Mouse (Mus musculus): ENCODE results near the gene Gpatch2l.

Gpatch2l gene

DNA sequence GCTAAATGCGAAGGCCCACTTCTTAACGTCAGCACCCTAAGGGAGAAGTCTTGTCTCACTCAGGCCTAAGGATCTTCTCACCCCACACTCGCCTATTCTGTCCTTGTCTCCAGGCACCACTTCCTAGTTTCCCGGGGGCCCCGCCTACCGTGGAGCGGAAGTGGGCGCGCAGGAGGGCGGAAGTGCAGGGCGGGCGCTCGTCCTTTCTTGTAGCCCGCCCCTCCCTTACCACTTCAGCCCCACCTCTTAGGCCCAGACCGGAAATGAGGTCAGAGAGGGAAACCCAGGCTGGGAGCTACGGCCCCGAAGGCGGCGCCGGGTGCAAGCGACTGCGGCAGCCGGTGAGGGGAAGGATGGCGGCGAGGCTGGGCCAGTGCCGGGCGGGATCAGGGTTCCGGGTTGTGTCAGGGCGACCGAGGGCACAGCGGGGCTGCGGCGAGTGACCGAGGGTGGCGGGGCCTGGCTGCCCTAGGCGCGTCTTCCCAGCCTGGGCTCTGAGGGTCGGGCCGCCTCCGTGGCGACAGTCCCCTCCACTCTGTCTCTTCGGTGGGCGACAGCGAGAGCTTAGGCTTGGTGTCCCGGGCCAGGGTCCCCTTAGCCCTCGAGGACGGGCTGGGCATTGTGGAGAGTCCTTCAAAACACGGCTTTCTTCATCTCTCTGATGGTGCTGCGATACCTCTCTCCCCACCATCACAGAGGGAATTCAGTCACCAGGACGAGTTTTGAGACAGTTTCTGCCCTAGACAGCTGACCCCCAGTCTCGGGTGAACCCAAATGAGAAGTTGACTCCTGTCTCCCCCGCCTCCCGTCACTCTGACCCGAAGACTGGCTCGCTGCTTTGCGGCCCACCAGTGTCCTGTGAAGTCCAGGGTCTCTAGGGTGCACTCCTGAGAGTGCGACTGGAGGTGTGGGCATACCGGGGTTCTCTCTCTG is at the start of gene Gpatch2l:
Gene Gpatch2l, plus strand, starts transcription at position 255 of the 933 bp plus-strand sequence.
- DNase-seq: peak; percentile 97 to 98

DNA sequence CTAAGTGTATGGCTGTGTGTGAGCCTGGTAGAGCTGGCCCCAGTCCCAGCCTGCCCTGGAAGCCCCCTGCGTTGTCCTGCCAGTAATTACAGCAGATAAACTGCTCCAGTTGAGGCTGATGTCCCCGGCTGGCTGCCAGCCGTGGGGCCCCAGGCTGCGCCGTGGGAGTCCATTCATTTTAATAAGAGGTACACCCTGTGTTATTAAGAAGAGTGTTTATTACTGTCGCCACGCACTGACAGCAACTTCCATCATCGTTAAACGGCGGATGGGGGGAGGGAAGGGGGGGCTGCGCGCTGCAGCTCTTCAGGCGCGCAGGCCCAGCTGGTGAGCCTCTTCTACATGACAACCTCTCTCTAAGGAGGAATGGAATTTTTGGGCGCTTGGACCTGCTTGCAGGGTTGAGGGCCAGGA is 49.6 kb upstream of the Gpatch2l start:
- peak; percentile 63 to 72 for DNase-seq

DNA sequence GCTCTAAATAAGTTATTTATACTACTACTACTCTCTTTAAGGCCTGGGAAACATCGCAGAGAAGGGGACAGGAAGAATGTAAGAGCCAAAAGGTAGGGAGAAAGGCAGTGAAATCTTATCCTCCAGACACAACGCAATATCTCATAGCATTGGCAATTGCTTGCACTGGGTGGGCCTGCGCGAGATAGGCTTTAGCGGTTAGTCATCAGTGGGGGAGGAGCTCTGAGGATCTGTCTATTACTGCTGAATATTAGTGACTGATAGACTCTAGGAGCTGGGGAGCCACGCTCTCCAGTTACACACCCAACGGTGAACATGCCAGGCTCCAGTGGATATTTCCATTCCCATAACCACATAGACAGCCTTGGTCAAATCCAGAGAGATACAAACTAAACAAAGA is 44.7 kb upstream of the Gpatch2l start:
- no peak for DNase-seq

DNA sequence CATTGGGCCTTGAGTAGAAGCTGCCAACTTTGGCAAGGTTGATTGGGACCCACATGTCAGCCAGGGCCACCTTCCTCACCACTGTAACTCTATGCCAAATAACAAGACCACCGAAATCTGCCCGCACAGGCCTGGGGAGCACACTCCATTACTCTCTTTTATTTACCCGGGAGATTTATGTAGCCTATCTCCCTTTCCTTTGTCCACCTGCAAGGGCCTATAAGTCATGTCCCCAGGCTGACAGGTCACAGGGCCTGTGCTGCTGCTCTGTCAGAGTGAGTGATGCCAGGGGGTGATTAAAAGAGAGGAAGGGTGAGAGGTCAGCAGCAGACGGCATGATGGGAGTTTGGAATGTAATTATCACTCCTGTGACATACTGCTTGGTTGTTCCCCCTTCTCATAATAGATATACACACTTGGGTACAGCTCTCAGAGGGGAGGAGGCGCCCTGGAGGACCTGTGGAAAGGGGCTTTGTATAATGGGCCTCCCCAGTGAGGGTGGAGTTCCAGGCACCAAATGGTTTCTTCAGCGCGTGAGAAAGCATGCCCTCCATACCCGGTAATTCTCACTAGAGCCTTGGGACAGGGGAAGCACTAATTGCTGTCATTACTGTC is 38.1 kb upstream of the Gpatch2l start:
- no peak for DNase-seq

DNA sequence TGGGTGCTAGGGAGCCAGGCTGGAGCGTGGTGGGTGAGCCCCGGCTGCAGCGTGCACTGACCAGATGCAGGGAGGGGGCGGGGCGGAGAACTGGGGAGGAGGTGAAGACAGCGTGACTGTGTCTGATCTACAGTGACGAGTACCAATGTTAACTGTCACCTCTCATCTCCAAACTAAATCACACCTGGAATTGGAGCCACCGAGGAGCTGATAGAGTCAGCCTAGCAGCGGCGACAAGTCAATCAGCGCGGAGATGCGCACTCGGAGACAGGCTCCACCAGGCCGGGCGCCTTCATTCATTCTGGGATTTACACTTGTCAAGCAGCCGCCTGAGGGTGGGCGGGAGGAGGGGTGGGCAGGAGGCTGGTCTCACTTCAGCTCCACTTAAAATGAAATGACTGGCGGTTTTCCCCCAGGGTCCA is 30.5 kb upstream of the Gpatch2l start:
- DNase-seq: peak; percentile 21 to 33

DNA sequence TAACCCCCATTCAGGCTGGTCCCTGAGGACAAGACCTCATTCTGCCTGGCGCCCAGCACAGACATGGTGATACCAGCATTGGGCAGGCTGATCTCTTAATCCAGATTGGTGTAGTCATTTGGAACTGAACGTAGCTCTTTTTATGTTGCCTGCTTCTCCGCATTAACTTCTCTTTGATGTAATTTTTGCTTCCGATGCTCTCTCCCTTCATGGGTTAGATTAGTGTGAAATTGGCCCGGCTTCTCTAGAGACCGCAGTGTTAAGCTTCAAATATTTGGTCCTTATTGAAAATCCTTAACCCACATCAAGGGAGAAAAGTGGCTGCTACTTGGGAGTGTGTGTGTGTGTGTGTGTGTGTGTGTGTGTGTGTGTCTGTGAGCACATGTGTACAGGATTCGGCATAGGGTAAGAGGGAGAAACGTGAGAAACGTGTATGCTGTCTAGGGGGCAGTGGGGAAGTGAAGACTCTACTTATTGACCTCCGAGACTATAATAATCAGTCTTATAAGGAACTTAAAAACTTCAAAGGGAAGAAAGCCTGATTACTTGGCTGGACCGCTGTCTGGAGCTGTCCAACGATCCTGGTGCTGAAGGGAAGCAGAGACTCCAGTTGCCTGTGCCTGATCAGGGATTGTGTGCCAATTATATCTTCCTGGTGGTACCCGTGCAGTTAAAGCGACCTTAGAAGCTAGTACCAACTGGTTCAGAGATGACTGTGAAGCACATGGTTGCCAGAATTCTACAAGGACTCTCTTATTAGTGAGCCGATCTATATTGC is 28.8 kb upstream of the Gpatch2l start:
- peak; percentile 21 to 49 for DNase-seq

DNA sequence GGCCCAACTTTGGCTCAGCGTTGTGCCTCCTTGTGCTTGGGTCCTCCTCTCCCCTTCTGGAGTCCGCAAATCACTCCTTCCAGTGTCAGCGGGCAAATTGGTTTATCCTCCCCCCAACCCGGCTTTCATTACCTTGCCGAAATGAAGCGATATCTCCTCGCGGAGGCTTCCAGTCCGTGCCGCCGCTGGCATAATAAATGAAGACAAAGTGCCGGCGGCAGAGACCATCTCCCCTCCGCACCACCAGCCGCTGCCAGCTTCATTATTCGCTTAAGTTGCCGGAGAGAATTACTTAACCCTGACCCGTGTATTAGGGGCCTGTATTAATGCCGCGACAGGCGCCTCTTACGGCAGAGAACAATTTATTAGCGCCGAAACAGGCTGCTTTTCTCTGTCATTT is 27.5 kb upstream of the Gpatch2l start:
- peak; percentile 35 to 38 for DNase-seq

DNA sequence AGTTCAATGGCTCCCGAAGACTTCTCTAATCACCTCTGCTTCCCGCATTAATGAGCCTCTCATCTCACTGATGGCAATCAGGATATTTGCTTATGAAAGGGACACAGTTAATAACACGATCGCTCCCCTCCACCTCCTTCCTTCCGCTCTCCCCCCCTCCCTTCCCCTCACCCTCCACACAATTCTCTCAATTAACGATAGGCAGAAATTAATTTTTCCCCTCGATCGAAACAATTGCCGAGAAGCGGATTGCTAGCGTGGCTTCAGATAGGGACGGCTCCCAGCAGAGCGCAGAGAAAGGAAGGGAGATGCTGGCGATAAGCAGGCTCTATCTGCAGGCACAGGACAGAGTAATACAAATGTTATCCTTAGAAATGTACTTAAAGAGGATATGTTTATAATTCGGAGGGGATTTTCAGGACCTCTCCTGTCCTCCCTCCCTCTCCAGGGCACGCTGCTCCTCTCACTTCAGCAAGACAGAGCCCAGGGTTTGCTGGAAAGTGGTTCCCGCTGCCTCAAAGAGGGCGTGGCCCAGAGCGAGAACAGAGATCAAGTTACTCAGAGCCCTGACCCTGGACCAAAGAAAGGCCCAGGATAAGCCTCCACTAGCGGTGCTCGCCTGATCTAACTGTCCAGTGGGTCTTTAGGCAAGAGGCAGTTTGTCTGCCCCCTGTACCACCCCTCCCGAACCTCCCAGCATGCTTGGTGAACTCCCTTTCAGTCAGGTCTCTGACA is 24.8 kb upstream of the Gpatch2l start:
- DNase-seq: peak; percentile 23 to 30

DNA sequence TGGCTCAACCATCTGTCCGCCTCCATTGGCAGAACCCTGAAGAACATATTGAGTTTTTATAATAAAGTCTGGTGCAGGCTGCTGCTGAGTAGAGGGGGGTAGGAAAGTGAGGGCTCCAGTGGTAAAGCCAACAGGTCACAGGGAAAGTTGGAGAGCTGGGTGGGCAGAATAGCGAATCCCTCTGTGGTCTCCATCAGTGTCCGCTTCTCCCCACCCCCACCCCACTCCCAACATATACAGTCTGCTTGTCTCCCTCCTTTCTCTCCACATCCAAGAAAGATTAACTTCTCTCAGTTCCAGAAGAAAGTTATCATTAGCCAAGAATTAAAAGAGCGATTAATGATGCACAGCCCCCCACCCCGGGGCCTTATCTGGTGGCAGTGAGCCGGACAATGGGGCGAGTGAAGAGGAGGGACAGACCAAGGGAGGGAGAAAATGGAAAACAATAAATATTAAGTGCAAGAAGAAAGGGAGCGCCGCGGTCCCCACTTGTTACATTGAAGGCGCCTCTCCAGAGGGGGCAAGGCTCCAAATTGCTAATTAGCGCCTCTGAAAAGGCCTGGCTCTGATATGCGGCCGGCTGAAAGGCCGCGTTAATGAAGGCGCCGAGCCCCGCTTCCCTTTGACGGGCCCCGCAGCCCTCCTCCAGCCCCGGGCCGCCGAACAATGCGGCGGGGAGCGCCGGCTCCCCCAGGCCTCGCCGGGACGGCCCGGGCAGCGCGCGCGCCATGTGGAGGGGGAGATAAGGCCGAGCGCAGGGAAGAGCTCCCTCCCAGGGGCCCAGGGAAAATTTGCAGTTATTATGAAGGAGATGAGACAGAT is 21.2 kb upstream of the Gpatch2l start:
- DNase-seq: peak; percentile 41 to 56

DNA sequence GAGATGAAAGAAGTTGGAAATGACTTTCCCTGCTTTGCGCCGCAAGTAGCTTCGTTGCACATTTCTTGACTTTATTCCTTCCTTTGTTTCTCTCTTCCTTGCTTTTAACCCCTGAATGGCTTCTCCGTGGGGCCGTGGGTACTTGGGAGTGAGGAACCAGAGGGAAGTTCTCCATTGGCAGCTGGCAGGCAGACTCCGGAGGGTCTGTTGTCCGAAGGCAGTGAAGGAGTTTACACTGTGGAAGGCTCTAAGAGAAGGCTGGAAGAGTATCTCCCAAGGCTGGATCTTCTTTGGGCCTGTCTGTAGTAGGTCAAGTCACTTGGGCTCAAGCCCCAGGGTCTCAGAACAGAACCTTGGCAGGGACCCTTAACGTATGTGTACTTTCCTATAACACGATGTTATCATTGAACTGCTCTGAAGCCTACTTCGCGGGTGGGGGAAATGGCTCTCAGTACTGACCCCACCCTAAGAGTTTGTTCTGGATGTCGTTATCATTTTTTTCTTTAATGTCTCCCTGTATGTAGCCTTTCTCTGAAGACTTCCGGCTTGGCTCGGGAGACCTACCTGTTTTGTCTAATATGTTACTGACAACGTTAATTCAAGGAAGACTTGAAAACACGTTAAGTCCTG is 20.5 kb upstream of the Gpatch2l start:
- no peak for DNase-seq

DNA sequence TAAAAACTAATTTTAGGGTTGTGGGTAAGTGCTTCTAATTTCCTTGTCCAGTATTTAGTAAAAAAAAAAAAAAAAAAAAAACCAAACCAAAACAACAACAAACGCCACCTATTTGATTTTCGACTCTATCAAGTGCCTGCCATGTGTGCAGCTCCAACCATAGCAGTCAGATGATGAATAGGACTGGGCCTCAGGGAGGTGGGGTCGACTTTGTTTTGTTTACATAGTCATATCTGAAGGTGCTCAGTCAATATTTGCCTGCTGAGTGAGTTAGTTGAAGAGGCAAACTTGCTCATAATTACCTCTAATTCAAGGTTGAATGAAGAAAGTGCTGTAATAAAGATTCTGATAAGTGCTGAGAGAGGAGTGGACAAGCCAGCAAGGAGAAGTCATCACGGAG is 7.4 kb upstream of the Gpatch2l start:
- DNase-seq: no peak

DNA sequence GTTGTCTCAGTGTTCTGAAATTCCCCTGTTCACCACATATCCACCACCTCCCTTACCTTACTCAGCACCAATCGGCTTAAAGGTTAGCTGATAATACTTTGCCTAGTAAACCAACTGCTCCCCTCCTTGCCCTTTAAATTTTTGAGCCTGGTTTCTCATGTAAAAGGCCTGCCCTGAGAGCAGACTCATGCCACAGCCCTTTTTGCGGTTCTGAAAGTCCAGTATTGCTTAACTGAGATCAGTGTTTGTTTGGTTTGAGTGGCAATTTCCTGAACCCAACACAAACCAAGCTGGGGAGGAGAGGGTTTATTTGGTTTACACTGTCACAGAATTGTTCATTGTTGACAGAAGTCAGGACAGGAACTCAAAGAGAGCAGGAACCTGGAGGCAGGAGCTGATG is 2.9 kb upstream of the Gpatch2l start:
- DNase-seq: no peak

DNA sequence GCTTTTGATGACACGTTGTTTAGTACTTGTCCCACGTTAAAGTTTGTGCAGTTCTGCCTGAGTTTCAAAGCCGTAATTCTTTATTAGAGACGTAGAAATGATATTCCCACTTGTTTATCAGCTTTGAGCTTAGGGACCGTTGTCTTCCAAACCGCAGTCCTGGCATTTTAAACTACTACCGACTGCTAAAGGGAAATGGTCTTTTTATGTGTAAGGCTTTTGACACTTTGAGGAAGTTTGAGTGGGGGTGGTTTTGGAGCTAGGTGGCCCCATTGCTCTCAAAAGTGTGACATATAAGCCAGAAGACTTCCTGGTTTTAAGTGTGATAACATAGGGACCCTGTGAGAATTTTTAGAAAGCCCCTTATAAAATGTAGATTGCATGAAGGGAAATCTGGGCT is 905 bp downstream of the Gpatch2l start:
- DNase-seq: no peak

DNA sequence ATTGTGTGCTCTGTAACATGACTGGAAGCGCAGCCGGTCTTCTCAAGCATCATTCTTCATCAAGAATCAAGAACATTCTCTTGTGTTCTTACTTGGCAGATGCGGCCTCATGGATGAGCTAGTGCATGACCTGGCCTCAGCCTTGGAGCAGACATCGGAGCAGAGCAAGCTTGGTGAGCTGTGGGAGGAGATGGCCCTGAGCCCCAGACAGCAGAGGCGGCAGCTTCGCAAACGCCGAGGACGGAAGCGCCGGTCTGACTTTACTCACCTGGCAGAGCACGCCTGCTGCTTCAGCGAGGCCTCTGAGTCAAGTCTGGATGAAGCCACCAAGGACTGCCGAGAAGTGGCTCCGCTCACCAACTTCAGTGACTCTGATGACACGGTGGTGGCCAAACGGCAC is 2.3 kb downstream of the Gpatch2l start:
- DNase-seq: no peak

DNA sequence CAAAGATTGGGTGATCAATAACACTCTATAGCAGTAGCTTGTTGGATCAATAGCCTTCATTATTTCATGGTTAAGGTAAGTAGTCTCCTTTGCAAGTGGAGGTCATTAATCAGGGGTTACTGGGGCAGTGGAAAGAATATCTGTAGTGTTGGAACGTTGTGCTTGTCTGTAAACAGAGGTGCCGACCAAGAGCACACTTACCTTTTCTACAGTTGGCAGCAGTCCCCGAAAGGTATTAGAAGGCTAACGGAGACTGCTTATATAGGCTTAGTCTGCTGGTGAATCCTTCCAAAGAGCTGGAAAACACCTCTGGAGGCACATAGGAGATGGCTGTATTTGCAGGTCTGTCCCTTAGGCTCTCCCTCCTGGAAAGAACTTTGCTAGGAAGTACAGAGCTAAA is 8.5 kb downstream of the Gpatch2l start:
- DNase-seq: no peak

DNA sequence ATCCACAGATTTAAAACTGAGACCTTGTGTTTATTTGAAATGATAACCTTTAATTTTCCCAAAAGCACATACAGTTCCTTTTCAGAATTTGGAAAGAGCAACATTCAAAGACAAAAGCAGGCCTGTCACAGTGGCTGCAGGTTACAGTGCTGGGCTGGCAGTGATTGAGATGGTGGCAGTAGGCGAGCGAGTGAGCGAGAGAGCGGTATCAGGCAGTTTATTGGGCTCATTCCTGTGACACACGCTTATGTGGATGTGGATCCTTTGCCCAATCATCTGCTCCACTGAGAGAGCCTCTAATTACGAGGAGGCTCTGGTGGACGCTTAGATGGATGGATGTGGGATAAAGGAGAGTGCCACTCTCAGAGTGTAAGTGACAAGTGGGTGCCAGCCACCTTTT is 13.3 kb downstream of the Gpatch2l start:
- DNase-seq: no peak

DNA sequence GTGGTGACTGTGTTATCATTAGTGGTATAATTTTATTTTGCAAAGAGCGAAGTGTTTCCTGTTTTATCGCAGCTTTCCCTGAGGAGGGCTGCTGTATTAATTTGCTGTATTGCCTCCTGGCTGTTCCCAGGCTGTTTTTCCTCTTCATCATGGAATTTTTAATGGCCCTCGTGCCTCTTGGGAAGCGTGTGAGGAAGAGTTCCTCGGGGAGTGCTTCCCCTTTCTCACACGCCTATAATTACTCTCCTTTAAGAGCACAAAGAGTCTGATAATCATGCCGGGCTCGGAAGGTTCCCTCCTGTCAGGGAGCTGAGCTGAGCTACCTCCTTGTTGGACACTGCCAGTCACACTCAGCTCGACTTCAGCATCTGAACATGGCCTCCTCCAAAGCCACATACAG is 30.0 kb downstream of the Gpatch2l start:
- no peak for DNase-seq

DNA sequence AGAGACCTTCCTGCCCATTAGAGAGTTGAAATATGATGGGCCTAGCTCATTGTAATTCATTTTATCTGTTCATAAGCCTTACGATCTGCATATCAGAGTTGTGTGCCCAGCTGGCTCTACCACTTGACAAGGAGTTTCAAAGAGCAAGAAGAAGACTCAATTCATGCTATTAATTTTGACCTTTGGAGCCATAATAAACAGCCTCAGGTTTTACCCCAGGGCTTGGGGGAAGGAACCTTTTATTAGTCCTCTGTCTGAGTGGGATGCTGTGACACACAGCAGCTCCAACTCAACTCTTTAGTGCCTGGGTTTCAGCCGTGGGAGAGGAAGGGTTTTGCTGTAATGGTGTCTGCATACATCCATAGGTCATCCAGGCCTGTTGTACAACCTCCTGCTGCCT is 32.6 kb downstream of the Gpatch2l start:
- no peak for DNase-seq

DNA sequence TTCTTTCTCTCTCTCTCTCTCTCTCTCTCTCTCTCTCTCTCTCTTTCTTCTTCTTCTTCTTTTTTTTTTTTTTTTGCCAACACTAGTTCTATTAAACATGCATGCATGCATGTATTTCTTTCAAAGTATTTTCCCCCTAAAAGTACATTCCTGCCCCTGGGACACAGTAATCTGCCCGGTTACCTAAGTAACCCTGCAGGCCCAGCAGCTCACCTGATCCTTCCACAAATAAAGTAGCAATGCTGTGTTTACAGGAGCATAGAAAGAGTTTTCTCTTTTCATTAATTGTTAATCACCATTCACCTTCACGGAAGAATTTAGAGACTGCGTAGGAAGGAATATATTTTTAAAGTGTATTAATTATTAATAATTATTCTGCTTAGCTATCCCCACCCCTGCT is 34.1 kb downstream of the Gpatch2l start:
- no peak for DNase-seq

DNA sequence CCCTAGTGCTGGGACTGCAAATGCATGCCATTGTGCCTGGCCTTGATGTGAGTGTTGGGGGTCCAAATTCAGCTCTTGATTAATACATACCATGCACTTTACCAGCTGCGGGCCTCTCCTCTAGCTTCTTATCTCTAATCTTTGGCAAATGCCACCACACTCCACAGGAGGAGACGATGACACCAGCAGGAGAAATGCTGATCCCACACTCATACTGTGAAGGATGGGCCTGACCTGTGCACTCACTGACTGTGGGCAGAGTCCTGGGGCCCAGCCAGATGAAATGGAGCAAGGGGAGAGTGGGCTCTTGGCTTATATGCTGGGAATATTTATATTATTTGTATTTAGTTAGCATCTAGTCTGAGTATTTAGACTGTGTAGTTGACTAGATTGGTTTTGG is 34.8 kb downstream of the Gpatch2l start:
- no peak for DNase-seq

DNA sequence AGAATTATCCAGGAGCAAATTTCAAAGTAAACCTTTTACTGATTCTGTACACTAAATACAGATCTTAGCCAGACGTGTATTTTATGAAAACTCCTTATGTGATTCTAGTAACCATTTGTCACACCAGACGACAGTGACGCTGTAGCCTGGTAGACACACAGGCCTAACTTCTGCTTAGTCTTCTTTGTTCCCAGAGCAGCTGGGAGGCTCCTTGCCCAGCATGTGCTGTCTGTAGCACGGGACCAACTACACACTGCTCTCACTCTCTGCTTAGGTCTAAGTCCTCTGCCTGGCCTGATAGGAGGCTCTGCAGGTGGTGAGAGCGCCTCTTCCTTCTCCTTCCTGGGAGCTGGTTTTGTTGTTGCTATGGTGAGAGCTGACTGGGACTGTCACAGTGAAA is 35.2 kb downstream of the Gpatch2l start:
- DNase-seq: no peak
